Mouse (Mus musculus): Measurements from ENCODE around the gene Eci1. TPM values are rescaled to one million over a fixed set of nuclear protein-coding genes. Genes with fewer than 3 reads are reported as not detected.
A peak's percentile ranks its signal among the peaks of the same experiment; 100 is the strongest.

Gene Eci1
- polyA plus RNA-seq, 1 experiment from 2014 or later = 85.0 TPM

DNA sequence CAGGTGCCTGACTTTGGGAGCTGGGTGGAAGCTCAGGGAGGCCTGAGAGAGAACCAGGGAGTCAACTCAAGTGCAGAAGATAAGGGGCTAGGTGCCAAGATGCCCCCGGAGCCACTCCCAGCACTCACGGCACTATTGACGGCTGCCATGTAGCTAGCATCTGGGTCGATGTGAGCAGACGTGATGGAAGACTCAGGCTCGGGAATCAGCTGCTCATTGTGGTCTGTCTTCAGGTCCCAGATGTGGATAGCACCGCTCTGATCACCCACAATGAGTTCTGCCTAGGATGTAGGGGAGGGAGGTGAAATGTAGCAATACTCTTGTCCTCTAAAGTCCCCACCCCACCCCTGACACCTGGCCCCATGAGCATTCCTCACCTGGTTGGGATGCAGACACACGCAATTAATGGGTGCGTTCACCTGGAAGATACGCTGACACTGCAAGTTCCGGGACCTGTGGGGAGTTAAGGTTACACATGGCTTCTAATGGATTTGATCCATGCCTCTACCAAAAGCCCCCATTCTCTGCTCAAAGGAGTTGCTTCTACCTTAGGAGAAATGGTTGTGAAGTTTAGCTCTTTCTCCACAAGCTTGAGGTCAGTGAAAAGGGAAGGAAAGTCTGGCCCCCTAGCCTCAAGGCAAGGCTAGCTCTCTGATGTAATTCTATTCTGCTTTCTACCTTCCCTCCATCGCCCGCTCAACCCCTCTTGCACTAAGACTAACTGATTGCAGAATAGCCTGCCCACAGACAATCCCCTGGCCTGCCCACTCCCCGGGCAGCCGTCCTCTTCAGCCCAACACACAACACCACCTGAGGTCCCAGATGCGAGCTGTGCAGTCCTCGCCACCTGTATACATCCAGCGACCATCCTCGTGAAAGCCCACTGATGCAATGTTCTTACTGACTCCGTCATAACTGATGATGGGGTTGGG is 50.9 kb downstream of the Eci1 start:
- peak overlapping the region; percentile 77 for H3K4me2 ChIP-seq (replicated peaks)
- peak overlapping the region; percentile 83 for H3K9ac ChIP-seq
- H3K4me3 ChIP-seq = no peak overlapping the region
- H3K27me3 ChIP-seq = no peaks in the 10 kb centered on the region
- H3K9me3 ChIP-seq = no peaks in the 10 kb centered on the region
- WGBS = 92% methylated on average over 20 of the region's 20 CpGs
- peaks cover 36% of the 10 kb centered on the region for H3K4me1 ChIP-seq
- ATAC-seq (ENCODE audit: low FRiP score, low read depth) = no peak
- peaks cover 55% of the 10 kb centered on the region for H3K36me3 ChIP-seq
- H3K27ac ChIP-seq = no peak overlapping the region

DNA sequence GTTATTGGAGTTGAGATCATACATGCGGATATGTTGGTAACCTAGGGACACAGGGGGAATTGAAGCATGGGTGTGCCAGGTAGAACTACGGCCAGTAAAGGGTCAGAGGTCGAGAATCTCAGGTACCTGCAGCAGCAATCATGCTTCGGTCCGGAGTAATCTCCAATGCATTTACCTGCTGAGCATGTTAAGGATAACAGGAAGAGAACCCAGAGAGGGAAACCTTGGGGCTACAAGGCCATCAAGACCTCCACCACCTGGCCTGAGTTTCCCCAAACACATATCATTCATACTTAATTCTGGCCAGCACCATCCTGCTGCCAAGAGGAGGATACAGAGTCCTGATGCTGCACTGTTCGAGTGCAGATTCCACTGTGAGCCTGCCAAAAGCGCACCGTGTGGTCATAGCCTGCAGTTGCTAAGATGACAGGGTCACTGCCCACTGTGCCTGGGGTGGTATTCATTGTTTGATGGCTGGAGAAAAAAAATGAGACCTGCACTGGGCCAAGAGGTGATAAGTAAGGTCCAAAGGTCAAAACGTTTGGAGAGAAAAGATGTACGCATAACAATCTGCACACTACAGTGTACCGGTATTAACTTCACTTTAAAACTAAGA is 51.7 kb downstream of the Eci1 start:
- ATAC-seq (ENCODE audit: low FRiP score, low read depth) = peak; percentile 10; the same call in 1 of the 2 replicates
- H3K9ac ChIP-seq = peak overlapping the region; percentile 83
- peaks cover 47% of the 10 kb centered on the region for H3K36me3 ChIP-seq
- no peaks in the 10 kb centered on the region for H3K27me3 ChIP-seq
- H3K4me3 ChIP-seq = peak overlapping the region; percentile 76
- H3K4me2 ChIP-seq (replicated peaks) = peak overlapping the region; percentile 77
- 55% methylated on average over 11 of the region's 11 CpGs for WGBS
- H3K27ac ChIP-seq = peak overlapping the region; percentile 96; the same call in 1 of the 2 replicates
- H3K9me3 ChIP-seq = no peaks in the 10 kb centered on the region
- peaks cover 28% of the 10 kb centered on the region for H3K4me1 ChIP-seq

DNA sequence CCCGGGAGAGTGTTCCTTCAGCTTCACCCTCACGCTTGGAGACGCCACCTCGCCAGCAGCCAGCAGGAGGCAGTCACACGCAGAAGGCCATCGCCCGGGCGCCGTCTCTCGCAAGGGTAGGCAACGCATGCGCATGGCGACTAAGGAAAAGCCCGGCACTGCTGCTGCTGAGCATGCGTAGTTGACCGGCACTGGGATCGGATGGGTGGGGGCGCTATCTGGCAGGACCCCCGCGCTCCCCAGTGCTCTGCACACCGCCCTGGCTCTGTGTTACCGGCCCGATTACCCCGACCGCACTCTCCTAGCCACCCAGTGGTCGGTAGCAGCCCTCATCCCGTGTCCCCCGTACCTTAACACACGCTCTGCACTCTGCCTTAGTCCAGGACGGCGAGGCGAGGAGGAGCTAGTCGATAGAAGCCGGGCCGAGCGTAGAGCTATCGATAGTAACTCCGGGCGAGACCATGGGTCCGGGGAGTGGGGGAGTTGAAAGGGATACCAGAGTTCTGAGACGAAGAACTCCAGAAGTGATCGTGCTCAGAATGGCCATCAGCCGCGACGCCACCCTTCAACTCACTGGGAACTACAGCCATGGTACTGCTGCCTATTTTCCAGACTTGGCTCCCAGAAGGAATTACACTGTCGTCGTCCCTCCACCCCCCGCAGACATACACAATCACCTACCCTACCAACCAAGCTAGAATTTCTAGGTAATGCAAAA is 52.4 kb downstream of the Eci1 start, which contains the start of gene Mlst8:
Mlst8 (minus strand) TSS at position 416 of the 718 bp plus-strand sequence.
- Histone ChIP-seq H3K9ac (peak within 1 kb of the TSS; percentile 83), H3K27me3 (no peaks in the 10 kb centered on the region), H3K4me1 (peaks cover 25% of the 10 kb centered on the region), H3K4me3 (peak within 1 kb of the TSS; percentile 76), H3K4me2 (replicated peaks) (peak within 1 kb of the TSS; percentile 77), H3K27ac (peak within 1 kb of the TSS; percentile 96), H3K36me3 (peaks cover 40% of the 10 kb centered on the region), H3K9me3 (no peaks in the 10 kb centered on the region)
- ATAC-seq (ENCODE audit: low FRiP score, low read depth) = peak; percentile 94
- WGBS = under 1% methylated on average over 48 of the region's 48 CpGs

DNA sequence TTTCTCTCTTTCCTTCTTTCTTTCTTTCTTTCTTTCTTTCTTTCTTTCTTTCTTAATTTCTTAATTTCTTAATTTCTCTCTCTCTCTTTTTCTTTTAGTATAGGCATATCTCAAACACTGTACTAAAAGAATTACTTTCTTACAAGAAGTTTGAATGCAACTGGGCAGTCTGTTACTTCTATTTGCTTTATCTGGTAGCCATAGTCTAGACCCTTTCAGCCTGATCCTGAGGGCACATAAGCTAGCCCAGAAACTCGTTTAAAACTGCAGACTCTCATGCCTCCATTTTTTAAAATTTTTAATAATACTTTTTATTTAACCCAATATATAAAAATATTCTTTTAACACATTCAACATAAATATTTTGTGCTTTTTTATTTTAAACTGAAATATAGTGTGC is 53.0 kb downstream of the Eci1 start:
- Histone ChIP-seq H3K27ac (no peak overlapping the region), H3K9ac (no peak overlapping the region), H3K27me3 (no peaks in the 10 kb centered on the region), H3K36me3 (peaks cover 34% of the 10 kb centered on the region), H3K9me3 (no peaks in the 10 kb centered on the region), H3K4me3 (peak overlapping the region; percentile 76), H3K4me1 (peaks cover 19% of the 10 kb centered on the region), H3K4me2 (replicated peaks) (peak overlapping the region; percentile 77)
- no peak for ATAC-seq (ENCODE audit: low FRiP score, low read depth)
- 22% methylated on average over 1 of the region's 1 CpGs for WGBS

DNA sequence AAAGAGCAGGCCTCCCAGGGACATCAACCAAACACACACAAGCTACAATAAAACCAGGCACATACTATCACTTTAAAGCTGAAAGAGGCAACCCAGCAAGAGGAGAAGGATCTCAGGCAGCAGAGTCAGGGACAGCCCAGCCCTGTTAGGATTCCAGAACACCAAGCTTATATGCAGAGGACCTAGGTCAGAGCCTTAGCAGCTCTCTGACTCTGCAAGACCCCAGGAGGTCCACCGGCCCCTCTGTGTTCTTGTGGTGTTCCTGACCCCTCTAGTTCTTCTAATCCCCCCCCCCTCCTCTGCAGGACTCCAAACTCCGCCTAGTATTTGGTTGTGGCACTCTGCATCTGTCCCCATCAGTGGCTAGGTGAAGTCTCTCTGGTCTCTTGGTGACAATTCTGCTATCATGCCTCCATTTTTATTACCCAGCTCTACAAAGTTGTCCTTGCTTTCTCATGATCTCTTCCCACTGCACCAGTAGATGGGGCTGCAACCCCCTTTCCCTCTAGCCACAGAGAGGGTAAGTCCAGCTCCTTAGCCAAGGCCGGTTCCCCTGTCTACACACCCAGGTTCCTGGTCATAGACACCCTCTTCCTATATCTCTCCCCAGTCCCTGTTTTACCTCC is 53.9 kb downstream of the Eci1 start:
- no peak overlapping the region for H3K4me3 ChIP-seq
- peak overlapping the region; percentile 77; the same call in 1 of the 2 replicates for H3K4me2 ChIP-seq (replicated peaks)
- H3K9me3 ChIP-seq = no peaks in the 10 kb centered on the region
- no peaks in the 10 kb centered on the region for H3K27me3 ChIP-seq
- WGBS = 44% methylated on average over 3 of the region's 3 CpGs
- H3K27ac ChIP-seq = peak overlapping the region; percentile 39; the same call in 1 of the 2 replicates
- no peak overlapping the region for H3K9ac ChIP-seq
- peaks cover 25% of the 10 kb centered on the region for H3K36me3 ChIP-seq
- peaks cover 21% of the 10 kb centered on the region for H3K4me1 ChIP-seq
- no peak for ATAC-seq (ENCODE audit: low FRiP score, low read depth)

DNA sequence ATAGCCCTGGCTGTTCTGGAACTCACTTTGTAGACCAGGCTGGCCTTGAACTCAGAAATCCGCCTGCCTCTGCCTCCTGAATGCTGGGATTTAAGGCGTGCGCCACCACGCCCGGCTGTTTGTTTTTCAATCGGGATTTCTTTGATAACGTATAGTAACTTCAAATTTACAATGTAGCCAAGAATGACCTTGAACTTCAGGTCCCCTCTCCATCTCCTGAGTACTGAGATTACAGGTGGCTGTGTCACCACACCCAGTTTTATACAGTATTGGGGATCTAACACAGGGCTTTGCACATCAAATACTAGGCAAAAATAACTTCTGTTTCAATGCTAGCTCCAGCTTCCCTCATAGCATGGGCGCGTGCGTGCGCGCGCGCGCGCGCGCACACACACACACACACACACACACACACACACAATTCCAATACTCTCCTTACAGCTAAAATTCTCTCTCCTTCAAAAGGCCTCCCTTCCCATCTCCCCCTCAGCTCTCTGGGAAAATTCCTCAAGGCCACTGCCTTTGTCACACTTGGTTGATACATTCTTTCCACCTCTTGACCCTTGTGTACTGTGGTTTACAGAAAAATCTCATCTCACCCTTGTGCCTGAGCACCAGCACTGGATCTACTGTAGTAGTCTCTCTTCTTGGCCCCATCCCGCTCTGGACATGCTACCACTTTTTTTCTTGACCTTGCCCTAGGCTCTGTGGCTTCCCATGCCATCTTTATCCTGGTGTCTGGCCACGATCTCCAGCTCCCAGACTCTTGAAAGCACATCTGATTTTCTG is 54.8 kb downstream of the Eci1 start:
- Histone ChIP-seq H3K4me1 (peaks cover 25% of the 10 kb centered on the region), H3K9ac (no peak overlapping the region), H3K4me3 (no peak overlapping the region), H3K36me3 (peaks cover 16% of the 10 kb centered on the region), H3K9me3 (no peaks in the 10 kb centered on the region), H3K4me2 (replicated peaks) (no peak overlapping the region), H3K27ac (no peak overlapping the region), H3K27me3 (no peaks in the 10 kb centered on the region)
- 96% methylated on average over 20 of the region's 20 CpGs for WGBS
- no peak for ATAC-seq (ENCODE audit: low FRiP score, low read depth)

DNA sequence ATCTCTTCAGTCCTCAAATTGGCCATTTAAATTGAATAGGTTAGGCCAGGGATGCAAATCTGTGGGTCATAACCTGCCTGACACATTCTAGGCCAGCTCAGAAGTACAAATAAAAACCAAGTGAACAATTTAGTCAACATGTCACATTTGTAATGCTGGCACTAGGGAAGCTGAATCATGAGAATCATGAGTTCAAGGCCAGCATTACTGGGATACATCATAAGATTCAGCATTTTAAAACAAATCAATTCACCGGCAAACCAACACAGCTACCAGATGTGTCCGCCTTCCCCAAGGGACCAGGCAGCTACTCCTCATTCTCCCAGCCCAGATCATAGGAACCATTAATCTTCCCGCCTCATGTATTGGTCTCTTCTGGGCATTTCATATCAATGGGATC is 57.1 kb downstream of the Eci1 start:
- no peak overlapping the region for H3K9ac ChIP-seq
- 86% methylated on average over 3 of the region's 3 CpGs for WGBS

DNA sequence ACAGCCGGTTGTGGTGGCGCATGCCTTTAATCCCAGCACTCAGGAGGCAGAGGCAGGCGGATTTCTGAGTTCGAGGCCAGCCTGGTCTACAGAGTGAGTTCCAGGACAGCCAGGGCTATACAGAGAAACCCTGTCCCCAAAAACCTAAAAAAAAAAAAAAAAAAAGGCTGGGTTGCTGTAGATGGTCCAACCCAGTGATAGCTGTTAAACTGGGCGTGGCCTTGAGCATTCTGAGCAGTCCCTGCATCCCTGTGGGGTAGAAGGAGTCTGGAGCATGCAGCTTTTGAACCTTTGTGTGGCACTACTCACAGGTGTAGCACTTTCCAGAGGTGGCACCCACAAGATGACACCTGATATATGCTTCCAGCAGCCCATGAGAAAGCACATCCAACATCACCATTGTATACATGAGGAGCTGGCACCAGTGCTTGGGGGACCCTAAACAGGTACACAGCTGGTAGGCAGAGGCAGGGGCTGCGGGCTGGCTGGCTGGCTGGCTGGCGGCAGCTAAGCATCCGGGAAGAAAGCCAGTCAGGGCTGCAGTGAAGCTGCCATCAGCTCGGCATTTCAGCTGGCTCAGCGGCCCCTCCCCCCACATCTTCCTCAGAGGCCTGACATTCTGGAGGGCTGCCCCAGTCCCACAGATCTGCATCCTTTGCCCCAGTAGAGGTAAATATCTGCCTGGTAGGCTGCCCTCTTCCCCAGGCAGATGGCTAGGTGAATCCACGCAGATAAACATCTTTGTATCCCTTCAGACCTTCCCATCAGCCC is 58.8 kb downstream of the Eci1 start:
- WGBS = 43% methylated on average over 11 of the region's 11 CpGs
- peak overlapping the region; percentile 50; the same call in 1 of the 2 replicates for H3K9ac ChIP-seq

More for the DNA sequence above, 57.1 kb downstream of the Eci1 start:
- H3K27me3 ChIP-seq = peaks cover 18% of the 10 kb centered on the region
- no peak for ATAC-seq (ENCODE audit: low FRiP score, low read depth)
- peaks cover 20% of the 10 kb centered on the region for H3K4me1 ChIP-seq
- no peak overlapping the region for H3K4me3 ChIP-seq
- no peaks in the 10 kb centered on the region for H3K9me3 ChIP-seq
- H3K36me3 ChIP-seq = no peaks in the 10 kb centered on the region
- H3K27ac ChIP-seq = no peak overlapping the region
- H3K4me2 ChIP-seq (replicated peaks) = no peak overlapping the region

DNA sequence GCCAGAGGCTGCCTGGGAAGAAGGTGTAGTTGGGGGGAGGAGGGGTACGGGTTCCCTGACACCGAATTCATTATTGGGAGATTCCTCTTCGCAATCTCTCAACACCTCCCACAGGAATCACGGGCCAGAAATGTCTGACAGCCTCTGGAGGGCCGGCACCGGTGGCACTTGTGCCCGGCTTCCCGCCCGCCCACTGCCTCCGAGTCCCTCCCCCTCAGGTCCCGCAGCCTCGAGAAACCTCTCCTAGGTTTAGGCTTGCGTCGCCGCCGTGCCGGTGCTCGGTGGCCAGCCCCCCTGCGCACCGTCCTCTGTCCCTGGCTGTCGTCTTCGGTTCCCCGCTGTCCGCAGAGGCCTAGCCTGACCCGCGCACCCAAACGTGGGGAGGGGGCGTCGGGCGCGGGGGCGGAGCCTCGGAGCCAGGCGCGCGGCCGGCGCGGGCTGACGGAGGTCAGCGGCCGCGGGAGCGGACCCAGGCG is 61.8 kb downstream of the Eci1 start, which contains the start of gene Caskin1:
Caskin1 (plus strand) TSS at position 416 of the 476 bp plus-strand sequence.
- peak within 1 kb of the TSS; percentile 84 for H3K4me3 ChIP-seq
- peaks cover 38% of the 10 kb centered on the region for H3K27me3 ChIP-seq
- no peaks in the 10 kb centered on the region for H3K36me3 ChIP-seq
- no peaks in the 10 kb centered on the region for H3K9me3 ChIP-seq
- WGBS = under 1% methylated on average over 40 of the region's 45 CpGs
- ATAC-seq (ENCODE audit: low FRiP score, low read depth) = peak; percentile 54
- peak within 1 kb of the TSS; percentile 87 for H3K9ac ChIP-seq
- H3K4me2 ChIP-seq (replicated peaks) = peak within 1 kb of the TSS; percentile 95
- H3K27ac ChIP-seq = peak within 1 kb of the TSS; percentile 39; the same call in 1 of the 2 replicates
- peaks cover 24% of the 10 kb centered on the region for H3K4me1 ChIP-seq

More for the DNA sequence above, 58.8 kb downstream of the Eci1 start:
- H3K4me1 ChIP-seq = peaks cover 25% of the 10 kb centered on the region
- no peaks in the 10 kb centered on the region for H3K36me3 ChIP-seq
- no peak for ATAC-seq (ENCODE audit: low FRiP score, low read depth)
- H3K4me2 ChIP-seq (replicated peaks) = no peak overlapping the region
- H3K4me3 ChIP-seq = no peak overlapping the region
- H3K9me3 ChIP-seq = no peaks in the 10 kb centered on the region
- peaks cover 32% of the 10 kb centered on the region for H3K27me3 ChIP-seq
- no peak overlapping the region for H3K27ac ChIP-seq

DNA sequence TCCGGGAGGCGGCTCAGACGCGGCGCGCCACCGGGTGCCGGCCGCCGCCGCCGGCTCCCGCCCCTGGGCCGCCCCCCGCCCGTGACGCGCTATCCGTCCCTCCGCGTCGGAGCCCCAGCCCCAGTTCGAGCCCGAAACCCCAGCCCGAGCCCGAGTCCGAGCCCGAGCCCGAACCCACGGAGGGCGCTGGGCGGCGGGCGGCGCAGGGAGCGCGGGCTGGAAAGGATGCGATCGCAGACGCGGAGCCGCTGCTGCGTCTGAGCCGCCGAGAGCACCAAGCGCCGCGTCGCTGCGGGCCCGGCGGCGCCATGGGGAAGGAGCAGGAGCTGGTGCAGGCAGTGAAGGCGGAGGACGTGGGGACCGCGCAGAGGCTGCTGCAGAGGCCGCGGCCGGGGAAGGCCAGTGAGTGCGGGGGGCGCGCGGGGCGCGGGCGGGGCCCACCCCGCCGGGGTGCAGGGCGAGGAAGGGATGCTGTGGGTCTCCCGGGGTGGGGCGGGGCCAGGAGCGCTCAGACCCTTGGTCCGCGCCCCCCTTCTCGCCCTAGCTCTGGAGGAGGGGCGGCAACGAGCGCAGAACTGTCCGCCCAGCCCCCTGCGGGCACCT is 62.3 kb downstream of the Eci1 start:
- Histone ChIP-seq H3K27me3 (peaks cover 38% of the 10 kb centered on the region), H3K4me1 (peaks cover 24% of the 10 kb centered on the region), H3K9ac (peak overlapping the region; percentile 87), H3K27ac (peak overlapping the region; percentile 39; the same call in 1 of the 2 replicates), H3K36me3 (no peaks in the 10 kb centered on the region), H3K9me3 (no peaks in the 10 kb centered on the region), H3K4me3 (peak overlapping the region; percentile 84), H3K4me2 (replicated peaks) (peak overlapping the region; percentile 95)
- peak; percentile 70 for ATAC-seq (ENCODE audit: low FRiP score, low read depth)
- under 1% methylated on average over 67 of the region's 81 CpGs for WGBS

All from limb, embryonic 13.5 days (tissue).